Mouse (Mus musculus): Measurements from ENCODE around the gene Tbl1x.

Tbl1x gene

GRCm38 (mm10) chrX:77608947-77609703 is 98.3 kb downstream of the Tbl1x start:
- no peak for DNase-seq (ENCODE audit: low spot score)

DNA sequence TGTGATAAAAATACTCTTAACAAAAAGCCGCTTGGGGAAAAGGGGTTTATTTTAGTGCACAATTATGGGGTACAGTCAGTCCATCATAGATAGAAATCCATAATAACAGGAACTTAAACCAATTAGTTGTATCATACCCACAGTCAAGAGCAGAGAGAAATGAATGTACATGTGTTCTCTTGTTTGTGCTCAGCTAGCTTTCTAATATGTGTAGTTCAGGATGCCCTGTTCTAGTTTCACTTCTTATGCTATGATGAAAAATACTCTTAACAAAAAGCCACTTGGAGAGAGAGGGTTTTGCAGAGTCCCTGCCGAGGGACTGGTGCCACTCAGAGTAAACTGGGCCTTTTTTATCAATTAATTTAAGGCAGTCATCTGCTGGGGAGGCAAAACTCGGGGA is 101.1 kb downstream of the Tbl1x start:
- DNase-seq (ENCODE audit: low spot score) = no peak

DNA sequence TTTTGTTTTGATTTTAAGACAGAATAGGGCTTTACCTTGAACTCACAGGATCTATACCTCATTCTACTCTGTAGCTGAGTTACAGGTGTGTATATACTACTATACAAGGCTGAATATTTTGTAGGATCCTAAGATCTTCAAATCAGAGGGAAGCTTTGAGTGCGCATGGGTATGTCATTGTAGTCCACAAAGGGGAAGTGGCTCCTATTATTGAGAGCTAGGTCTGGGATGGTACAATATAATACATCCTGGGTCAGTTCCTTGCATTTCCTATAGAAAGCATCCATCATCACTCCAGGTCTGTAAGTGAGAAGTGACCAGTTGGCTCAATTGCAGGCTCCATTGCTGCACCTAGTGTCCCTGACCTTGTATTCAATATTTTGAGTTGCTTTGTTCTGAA is 102.2 kb downstream of the Tbl1x start:
- no peak for DNase-seq (ENCODE audit: low spot score)

- DNase-seq (ENCODE audit: low spot score) = no peak
These were observed 105.0 kb downstream of the Tbl1x start for GRCm38 (mm10) chrX:77615735-77616293.

DNA sequence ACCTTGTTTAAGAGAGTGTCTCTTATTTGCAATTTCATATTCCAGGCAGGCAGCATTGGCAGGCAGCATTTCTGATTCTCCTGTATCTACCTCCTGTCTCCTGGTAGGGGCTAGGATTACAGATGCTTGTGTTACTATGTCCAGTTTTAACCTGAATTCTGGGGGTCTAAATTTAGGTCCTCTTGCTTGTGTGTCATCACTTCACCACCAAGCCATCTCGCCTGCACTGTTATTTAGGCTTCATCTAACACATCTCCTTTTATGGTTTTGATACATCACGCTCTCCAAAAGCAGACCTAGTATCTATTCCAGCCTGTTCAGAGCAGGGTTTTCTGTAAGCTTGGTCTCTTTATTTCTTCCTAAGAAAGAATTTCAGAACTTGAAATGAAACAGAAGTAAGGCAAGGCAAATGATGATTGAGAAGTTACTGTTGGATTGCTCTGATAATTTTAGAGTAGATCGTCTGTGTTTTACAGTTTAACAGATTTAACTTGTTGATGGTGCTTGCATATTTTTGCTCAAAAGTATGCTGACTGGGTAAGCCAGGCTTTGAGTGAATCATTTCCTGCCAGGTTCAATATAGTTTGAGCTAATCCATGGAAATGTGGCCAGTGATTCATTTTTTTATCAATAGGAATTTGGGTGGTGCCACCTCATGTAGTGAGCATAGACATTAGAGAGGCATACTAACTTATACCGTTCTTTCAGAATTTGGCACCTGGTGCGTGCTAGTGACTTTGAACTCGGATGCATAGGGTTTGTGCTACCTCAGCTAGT is 106.7 kb downstream of the Tbl1x start:
- DNase-seq (ENCODE audit: low spot score) = no peak

- no peak for DNase-seq (ENCODE audit: low spot score)
These were observed 119.6 kb downstream of the Tbl1x start for GRCm38 (mm10) chrX:77630439-77630838.

DNA sequence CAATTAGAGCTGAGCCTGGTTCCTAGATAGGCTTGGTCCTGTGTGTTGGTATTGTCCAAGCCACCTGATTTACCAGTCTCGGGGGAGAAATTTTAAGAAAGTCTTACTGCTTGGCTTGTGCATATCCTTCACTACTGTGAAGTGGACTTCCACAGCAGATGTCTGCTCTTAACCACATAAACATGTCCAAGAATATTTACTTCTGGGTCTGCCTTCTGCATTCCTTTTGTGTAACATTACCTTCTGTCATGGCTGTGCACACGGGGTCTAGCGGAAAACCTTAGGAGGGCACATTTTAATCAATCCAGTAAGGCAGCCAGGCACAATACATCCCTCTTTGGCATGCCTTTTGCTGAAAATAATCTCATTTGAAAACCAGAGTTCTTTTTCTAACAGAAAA is 125.7 kb downstream of the Tbl1x start:
- DNase-seq (ENCODE audit: low spot score) = no peak

DNA sequence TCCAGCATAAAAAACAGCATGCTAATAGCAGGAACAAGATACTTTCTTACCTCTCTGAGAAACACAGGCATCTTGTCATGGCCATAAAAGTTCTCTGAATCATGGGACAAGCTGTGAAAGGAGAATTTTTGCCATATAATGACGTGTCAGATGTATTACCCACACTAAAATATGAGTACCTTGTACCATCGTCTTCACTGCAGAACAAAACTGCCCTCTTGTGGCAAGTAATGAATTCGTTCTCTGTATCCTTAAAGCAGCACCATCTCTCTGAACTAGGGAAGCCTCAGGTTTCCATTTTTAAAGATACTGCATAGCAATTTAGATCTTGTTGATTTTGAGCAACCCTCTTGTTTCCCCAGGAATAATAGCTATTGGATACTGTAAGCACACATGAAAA is 127.3 kb downstream of the Tbl1x start:
- DNase-seq (ENCODE audit: low spot score) = peak; percentile 14

GRCm38 (mm10) chrX:77640301-77640700 is 129.5 kb downstream of the Tbl1x start:
- DNase-seq (ENCODE audit: low spot score) = no peak

- DNase-seq (ENCODE audit: low spot score) = no peak
These were observed 135.4 kb downstream of the Tbl1x start for GRCm38 (mm10) chrX:77646164-77646563.

GRCm38 (mm10) chrX:77650246-77650645 is 139.4 kb downstream of the Tbl1x start:
- DNase-seq (ENCODE audit: low spot score) = no peak

DNA sequence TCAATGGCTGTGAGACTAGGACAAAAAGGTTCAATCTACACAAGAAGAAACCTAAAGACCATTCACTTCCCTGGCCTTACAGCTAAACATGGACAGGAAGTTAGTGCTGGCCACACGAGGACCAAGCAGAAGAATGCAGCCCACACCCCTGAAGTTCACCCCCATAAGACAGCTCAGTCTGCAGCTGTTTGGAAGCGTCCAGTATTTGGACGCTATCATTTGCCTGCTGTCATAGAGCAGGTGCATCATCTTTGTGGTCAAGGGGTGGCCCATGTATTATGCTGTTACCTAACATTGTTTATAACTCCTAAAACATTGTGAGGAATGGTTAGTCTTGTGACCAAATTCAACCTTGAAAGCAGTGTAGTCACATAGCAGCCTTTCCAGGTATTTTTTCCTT is 151.2 kb downstream of the Tbl1x start:
- DNase-seq (ENCODE audit: low spot score) = no peak

- DNase-seq (ENCODE audit: low spot score) = no peak
These were observed 152.5 kb downstream of the Tbl1x start for GRCm38 (mm10) chrX:77663276-77663675.

- no peak for DNase-seq (ENCODE audit: low spot score)
These were observed 154.2 kb downstream of the Tbl1x start for GRCm38 (mm10) chrX:77665030-77665429.

DNA sequence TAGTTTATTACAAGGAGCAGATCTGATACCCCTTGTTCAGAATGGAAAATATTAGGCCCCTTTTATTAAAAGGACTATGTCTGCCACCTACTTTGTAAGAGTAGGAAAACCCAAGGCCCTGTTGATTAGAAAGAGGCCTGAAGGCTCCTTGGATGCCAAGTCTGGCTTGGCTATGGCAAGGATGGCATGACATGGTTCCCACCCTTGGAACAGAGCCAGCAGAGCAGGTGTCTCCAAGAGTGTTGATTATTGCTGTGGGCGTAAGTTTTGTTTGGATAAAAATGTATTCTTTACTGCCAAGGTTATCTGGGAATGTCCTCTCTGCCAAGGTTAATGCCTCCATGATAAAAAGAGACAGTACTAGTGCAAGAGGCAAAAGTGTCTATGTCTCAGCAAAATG is 156.1 kb downstream of the Tbl1x start:
- no peak for DNase-seq (ENCODE audit: low spot score)

GRCm38 (mm10) chrX:77667441-77667840 is 156.6 kb downstream of the Tbl1x start:
- no peak for DNase-seq (ENCODE audit: low spot score)

- DNase-seq (ENCODE audit: low spot score) = no peak
These were observed 159.2 kb downstream of the Tbl1x start for GRCm38 (mm10) chrX:77669779-77670550.
